Mouse (Mus musculus) heart, postnatal 0 days (tissue): ENCODE measurements around the gene Fmod. TPM values are rescaled to one million over a fixed set of nuclear protein-coding genes. Genes with fewer than 3 reads are reported as not detected.

Experiments
- ATAC-seq: fragments of 200-750 bp; cut with Nextera tagmentation; 2 replicates; pipeline ENCODE4 v1.8.0; 2017; ENCODE audit warnings: low read depth, moderate number of reproducible peaks, moderate library complexity; ENCODE audit not compliant: insufficient read depth
- DNase-seq: peaks from one replicate; pipeline ENCODE4 v3.0.0-alpha.2; 2016; ENCODE audit warnings: low spot score
- H3K27ac ChIP-seq: fragments of 300-500 bp; sonication (generic); 2 replicates; pipeline ENCODE4 v1.5.1; 2014; ENCODE audit warnings: low read depth, mild to moderate bottlenecking
- H3K27me3 ChIP-seq: fragments of 300-500 bp; sonication (generic); 2 replicates; pipeline ENCODE4 v1.6.1; 2014; ENCODE audit warnings: low read length, mixed read lengths; ENCODE audit not compliant: control insufficient read depth, insufficient read depth
- H3K36me3 ChIP-seq: fragments of 300-500 bp; sonication (generic); replicated peaks from 2 replicates; pipeline ENCODE4 v1.6.1; 2014; ENCODE audit warnings: low read length, mixed read lengths; ENCODE audit not compliant: control insufficient read depth, insufficient read depth
- H3K4me1 ChIP-seq: fragments of 300-500 bp; sonication (generic); 2 replicates; pipeline ENCODE4 v1.6.1; 2014; ENCODE audit warnings: antibody characterized with exemption; ENCODE audit not compliant: control insufficient read depth, insufficient read depth
- H3K4me2 ChIP-seq: fragments of 300-500 bp; sonication (generic); 2 replicates; pipeline ENCODE4 v1.6.1; 2014; ENCODE audit warnings: low read depth, mild to moderate bottlenecking, low read length, moderate library complexity
- H3K4me3 ChIP-seq: fragments of 300-500 bp; sonication (generic); 2 replicates; pipeline ENCODE4 v1.5.1; 2014; ENCODE audit warnings: low read depth, low read length
- H3K9ac ChIP-seq: fragments of 300-500 bp; sonication (generic); replicated peaks from 2 replicates; pipeline ENCODE4 v1.6.1; 2014; ENCODE audit warnings: low read depth, low read length, mixed read lengths
- H3K9me3 ChIP-seq: fragments of 300-500 bp; sonication (generic); replicated peaks from 2 replicates; pipeline ENCODE4 v1.6.1; 2016; ENCODE audit warnings: low read length; ENCODE audit not compliant: control insufficient read depth
- CTCF ChIP-seq: IDR thresholded peaks from 2 replicates; pipeline ENCODE4 v1.5.1; 2016; ENCODE audit warnings: antibody characterized with exemption, control low read depth, low read depth
- EP300 ChIP-seq: IDR thresholded peaks from 2 replicates; pipeline ENCODE4 v1.6.1; 2016; ENCODE audit warnings: antibody characterized with exemption, low read depth
- WGBS: fragments of 180-500 bp; shearing (Covaris S2); extraction: QIAGEN DNeasy Blood & Tissue Kit; methylation state at CpG from one replicate; pipeline ENCODE4 v1.1.7; 2014; 5-methylcytosine and 5-hydroxymethylcytosine counted together
- polyA plus RNA-seq: library from polyadenylated mRNA; unstranded; fragments of >200 nt; fragmentation: Nextera tagmentation; extraction: Ambion mirVana; gene quantifications from 2 replicates; pipeline ENCODE4 v1.2.1, GENCODE M21; 2015
- total RNA-seq: library from RNA; depleted of rRNA; stranded (reverse); fragments of >200 nt; gene quantifications from 2 replicates; pipeline ENCODE4 v1.2.3, GENCODE M21; 2014; ENCODE audit warnings: low replicate concordance; rRNA removed

Gene Fmod
- total RNA-seq, result 11.2 and 12.5 TPM in 2 replicates
- polyA plus RNA-seq, result 7.7 and 8.9 TPM in 2 replicates

- peak; percentile 51; the same call in 1 of the 2 replicates for ATAC-seq
- H3K27ac ChIP-seq, result 0 out of 2 replicates have a peak within 1 kb of the TSS, but pooled peaks have one; percentile 15
These were observed at the start of gene Fmod for GRCm38 (mm10) chr1:134037172-134037571. Gene Fmod, plus strand, starts transcription at chr1:134037254.

GRCm38 (mm10) chr1:133988845-133989244, 48.2 kb upstream of the Fmod start:
- 15% methylated on average over 3 of the region's 3 CpGs for WGBS

More at GRCm38 (mm10) chr1:134037172-134037571, at the start of gene Fmod:
- TF ChIP-seq CTCF (no peak), EP300 (no peak)
- WGBS, result 15% methylated on average over 9 of the region's 9 CpGs
- H3K4me3 ChIP-seq, result no peak within 1 kb of the TSS
- no peaks in the 10 kb centered on the region for H3K27me3 ChIP-seq
- 0 out of 2 replicates have a peak, but pooled peaks cover 5% of the 10 kb centered on the region for H3K4me1 ChIP-seq
- 0 out of 2 replicates have a peak within 1 kb of the TSS, but pooled peaks have one; percentile 20 for H3K9ac ChIP-seq
- peak within 1 kb of the TSS; percentile 21 for H3K4me2 ChIP-seq
- H3K36me3 ChIP-seq, result no peaks in the 10 kb centered on the region
- peak; percentile 24 for DNase-seq
- no peaks in the 10 kb centered on the region for H3K9me3 ChIP-seq

GRCm38 (mm10) chr1:133991277-133991676, 45.8 kb upstream of the Fmod start:
- Histone ChIP-seq H3K27ac (no peak overlapping the region), H3K4me3 (no peak overlapping the region), H3K9ac (no peak overlapping the region), H3K4me2 (no peak overlapping the region), H3K27me3 (no peaks in the 10 kb centered on the region), H3K4me1 (no peaks in the 10 kb centered on the region), H3K9me3 (no peaks in the 10 kb centered on the region), H3K36me3 (no peaks in the 10 kb centered on the region)
- ATAC-seq (no peak), DNase-seq (no peak)
- WGBS, result 75% methylated on average over 8 of the region's 8 CpGs
- TF ChIP-seq EP300, result no peak

More at GRCm38 (mm10) chr1:133988845-133989244, 48.2 kb upstream of the Fmod start:
- Histone ChIP-seq H3K27ac (no peak overlapping the region), H3K36me3 (no peaks in the 10 kb centered on the region), H3K9me3 (no peaks in the 10 kb centered on the region), H3K27me3 (no peaks in the 10 kb centered on the region), H3K4me1 (no peaks in the 10 kb centered on the region), H3K4me3 (no peak overlapping the region), H3K4me2 (no peak overlapping the region), H3K9ac (no peak overlapping the region)
- DNase-seq, result no peak
- TF ChIP-seq CTCF (no peak), EP300 (no peak)
- ATAC-seq, result no peak

DNA sequence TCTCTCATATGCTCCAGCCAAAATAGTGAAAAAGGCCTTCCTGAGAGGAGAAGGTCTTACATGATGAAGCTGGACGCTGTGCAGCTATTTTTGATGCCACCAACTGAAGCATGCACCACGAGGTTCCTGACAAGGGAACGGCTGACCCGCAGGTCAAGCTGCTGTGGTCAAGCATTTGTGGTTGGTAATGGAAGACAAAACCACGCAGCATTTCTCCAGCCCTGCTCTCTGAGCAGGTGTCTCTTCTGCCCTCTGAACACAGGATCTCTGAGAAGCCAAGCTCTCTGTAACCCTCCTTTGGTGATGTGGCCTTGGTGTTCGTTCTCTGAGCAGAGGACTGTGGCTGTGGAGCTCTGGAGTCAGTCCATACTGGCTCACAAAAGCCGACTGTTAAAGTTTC, 31.6 kb upstream of the Fmod start:
- Histone ChIP-seq H3K4me3 (no peak overlapping the region), H3K9ac (no peak overlapping the region), H3K27ac (no peak overlapping the region), H3K36me3 (no peaks in the 10 kb centered on the region), H3K9me3 (no peaks in the 10 kb centered on the region), H3K4me1 (peaks cover 3% of the 10 kb centered on the region; the same call in 1 of the 2 replicates), H3K4me2 (no peak overlapping the region), H3K27me3 (no peaks in the 10 kb centered on the region)
- TF ChIP-seq CTCF (no peak), EP300 (no peak)
- no peak for DNase-seq
- no peak for ATAC-seq
- WGBS, result 69% methylated on average over 7 of the region's 7 CpGs

DNA sequence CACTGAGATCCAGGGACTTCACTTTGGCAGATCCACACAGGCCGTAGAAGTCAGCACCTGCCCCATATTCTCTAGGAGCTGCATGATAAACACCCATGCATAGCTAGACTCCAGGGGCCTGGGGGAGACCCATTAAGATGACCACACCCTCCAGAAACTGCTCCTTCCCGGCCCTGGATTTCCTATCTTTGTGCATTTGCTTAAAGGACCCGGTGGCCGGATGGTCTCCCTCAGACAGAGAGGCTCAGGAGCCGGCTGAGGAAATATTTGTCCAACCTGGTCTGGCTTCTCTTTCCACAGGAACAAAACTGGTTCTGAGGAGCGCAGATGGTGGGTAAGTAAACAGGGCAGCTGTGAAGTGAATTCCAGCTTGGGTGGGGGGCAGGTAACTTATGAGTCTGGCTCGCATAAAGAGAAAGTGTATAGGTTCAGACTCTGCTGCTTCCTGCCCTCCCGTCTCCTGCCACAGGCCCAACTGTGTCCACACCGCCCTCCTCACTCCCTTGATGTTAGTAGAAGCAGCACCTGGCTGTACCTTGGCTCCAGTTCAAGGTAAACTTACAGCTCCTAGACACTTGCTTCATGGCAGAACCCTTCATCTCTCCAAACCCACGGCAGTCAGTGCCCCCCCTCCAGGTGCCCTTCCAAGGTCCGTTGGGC, 30.8 kb upstream of the Fmod start:
- no peak for DNase-seq
- WGBS, result 76% methylated on average over 11 of the region's 11 CpGs
- no peak for ATAC-seq

More for the DNA sequence above, 30.8 kb upstream of the Fmod start:
- no peak overlapping the region for H3K4me2 ChIP-seq
- no peaks in the 10 kb centered on the region for H3K36me3 ChIP-seq
- no peak for TF ChIP-seq CTCF
- no peak for TF ChIP-seq EP300
- H3K27ac ChIP-seq, result no peak overlapping the region
- H3K4me1 ChIP-seq, result peaks cover 5% of the 10 kb centered on the region; the same call in 1 of the 2 replicates
- H3K9ac ChIP-seq, result no peak overlapping the region
- H3K27me3 ChIP-seq, result no peaks in the 10 kb centered on the region
- H3K4me3 ChIP-seq, result no peak overlapping the region
- no peaks in the 10 kb centered on the region for H3K9me3 ChIP-seq
